Mouse (Mus musculus): ENCODE results near the gene Kif20b. TPM values are rescaled to one million over a fixed set of nuclear protein-coding genes. Genes with fewer than 3 reads are reported as not detected.

The Kif20b gene
- 10 to 100 TPM; 10.7 to 13.8 TPM for total RNA-seq (2021)
- long read RNA-seq, experiment 1, partial matches to known transcripts = 1 of 1 reads
- long read RNA-seq, experiment 1, other reads (novel, unspliced or antisense) = 0 of 1 reads
- long read RNA-seq, experiment 2, full-length matches to known transcripts = 1 of 4 reads
- long read RNA-seq, experiment 2, partial matches to known transcripts = 1 of 4 reads
- long read RNA-seq, experiment 2, other reads (novel, unspliced or antisense) = 2 of 4 reads

DNA sequence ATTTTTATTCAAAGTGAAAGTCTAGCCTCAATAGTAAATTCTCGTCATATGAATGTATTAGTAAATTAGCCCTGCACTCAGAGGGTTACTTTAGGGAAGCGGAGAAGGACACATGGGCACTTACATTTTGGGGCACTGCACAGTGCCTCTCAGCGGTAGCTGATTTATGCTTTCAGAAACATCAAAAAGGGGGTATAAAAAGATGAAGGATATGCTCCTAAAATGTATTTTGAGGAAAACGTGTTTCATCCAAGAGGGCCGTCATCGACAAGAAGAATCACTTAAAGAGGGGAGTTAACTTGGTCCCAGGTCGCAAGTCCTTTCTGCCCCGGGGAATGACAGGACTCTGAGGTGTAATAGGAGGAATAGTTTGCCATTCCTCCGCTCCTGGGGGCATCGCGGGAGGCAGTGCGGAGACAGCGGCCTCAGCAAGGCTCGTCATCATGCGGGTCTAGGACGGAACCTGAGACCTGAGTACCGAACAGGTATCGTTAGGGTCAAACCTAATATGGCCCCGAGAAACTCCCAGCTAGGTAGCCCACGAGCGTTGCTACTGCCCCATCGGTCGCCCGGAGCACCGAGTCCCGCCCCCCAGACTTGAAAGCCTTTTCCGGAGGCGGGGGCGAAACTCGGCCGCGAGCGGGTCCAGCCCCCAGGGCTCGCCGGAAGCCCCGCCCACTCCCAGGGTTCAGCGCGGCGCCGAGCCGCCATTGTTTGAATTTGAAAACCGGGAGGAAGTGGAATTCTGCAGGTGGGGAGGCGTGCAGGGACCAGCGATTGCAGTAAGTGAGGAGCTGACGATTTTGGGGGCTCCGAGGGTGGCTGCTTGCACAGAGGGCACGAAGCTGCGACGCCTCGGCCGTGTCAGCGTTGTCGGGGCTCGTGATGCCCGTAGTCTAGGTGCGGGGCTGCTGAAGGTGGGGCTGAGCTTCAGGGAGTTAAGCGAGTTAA lies at the start of gene Kif20b:
Gene Kif20b (plus strand): TSS at position 710 of the 951 bp plus-strand sequence.
- peak; percentile 96 for DNase-seq

DNA sequence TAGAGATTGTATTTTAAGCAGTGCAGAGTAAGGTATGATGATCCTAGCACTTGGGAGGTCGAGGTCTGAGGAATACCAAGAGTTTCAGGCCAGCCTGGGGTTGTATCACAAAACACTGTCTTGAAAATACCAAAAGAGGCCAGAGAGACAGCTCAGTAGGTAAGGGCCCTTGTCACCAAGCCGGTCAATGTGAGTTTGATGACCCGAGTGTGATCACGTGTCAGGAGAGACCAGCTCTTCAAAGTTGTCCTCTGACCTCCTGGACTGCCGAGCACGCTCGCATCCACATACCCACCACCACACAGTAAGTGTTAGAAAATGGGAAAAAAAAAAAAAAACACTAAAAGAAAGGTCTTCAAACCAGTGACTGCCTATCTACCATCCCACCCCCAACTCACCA lies 45.5 kb upstream of the Kif20b start:
- DNase-seq = no peak

DNA sequence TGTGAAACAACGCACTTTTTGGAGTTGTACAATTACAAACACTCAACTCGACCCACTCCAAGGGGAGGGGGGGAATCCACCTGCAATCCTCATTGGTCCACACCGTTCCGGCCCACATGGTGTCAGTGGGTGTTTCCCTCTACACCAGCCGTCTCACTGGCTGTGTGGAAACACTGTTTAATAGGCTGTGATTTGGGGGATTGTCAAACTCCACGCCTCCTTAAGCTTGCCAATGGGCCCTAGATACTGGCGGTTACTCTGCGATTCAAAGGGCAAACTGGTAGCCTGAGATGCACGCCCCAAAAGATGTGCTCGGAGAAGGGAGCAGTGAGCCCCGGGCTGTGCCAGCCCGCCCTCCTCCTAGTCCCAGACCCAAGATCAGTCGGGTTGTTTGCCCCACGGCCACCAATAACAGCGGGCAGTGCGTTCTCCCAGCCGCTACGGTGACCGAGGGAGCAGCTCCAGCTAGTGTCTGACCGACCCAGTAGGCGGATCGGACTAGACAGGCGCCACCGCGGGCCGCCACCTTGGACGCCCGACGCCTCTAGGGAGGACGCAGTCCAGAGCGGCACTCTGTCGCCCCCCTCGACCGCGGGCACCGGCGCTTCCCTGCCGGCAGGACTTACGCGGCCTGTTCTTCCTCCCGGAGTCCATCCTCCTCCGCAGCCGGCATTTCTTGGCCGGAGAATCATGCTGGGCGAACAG lies 44.1 kb upstream of the Kif20b start:
- DNase-seq = peak; percentile 91

DNA sequence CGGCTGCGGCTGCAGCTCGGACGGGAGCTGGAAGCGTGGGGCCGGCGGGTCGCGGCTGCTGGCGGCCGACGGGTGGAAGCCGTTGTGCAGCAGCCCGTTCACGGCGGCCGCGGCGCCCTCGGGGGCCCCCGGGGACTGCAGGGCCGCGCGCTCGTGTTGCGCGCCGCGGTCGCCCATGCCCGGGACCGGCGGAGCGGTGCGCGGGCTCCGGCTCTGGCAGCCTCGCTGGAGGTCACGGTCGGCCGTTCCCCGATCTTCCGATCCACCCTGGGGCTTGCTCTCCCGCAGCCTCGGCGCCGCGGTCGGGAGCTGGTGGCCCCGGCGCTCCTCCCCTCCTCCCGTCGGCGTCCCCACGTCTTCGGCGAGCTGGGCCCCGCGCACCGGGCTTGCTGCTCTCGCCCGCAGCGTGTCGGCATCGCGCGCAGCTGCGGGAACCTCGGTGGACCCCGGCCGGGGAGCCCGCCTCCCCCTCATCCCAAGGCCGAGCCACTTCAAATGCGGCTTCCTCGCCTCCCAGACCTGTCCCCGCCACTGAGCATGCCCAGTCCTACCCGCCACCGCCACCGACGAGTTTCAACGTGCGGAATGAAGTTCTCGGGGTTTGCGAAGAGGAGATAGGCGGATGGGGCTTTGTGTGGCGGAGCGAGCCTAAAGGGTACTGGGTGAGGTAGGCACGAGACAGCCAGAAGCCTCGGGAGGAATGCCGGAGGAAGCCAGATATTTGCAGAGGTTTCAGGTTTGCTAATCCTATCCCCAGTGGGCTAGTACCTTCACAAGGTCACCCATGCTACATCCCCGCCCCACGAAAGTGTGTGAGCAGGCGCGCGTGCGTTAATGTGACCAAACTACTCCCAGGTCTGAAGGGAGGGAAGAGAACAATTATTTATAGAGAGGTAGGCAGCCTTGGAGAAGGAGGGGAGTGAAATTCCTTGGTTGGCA lies 43.3 kb upstream of the Kif20b start, which contains the start of gene Pank1:
Gene Pank1 (minus strand): TSS at position 853 of the 939 bp plus-strand sequence.
- peak; percentile 86 for DNase-seq

DNA sequence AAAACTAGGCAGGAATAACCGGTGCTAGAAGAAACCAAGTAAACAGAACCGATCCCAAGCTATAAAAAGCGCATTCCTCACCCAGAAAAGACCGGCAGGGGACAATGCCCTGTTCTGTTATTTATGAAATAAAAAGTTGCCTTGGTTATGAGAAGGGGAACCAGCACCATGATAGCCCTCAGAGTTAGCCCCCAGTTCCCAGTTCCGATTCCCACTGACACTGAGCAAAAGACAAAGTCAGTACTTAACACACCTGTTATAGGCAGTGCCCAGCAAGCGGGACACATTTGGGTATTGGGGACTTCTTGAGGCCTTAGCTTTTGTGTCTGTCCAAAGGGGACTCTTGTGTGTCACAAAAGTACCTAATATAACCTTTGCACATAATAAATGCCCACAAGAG lies 42.5 kb upstream of the Kif20b start:
- DNase-seq = no peak

DNA sequence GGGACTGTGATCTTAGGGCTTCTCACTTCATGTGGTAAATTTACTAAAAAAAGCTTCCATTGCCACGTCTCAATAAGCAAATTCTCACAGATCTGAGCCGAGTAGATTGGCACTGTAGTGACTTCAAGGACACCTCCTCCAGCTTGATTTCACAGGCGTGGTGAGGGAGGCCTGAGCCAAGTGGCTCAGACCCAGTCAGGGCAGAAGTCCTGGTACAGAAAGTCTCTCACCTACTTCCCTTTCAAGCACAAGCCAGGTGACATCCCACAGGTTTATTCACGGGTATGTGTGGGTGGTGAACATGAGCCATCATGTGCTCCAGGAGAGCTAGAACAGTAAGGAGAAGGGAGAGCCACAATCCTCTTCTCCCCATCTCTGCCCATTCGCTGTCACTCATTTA lies 41.0 kb upstream of the Kif20b start:
- peak; percentile 66 for DNase-seq

DNA sequence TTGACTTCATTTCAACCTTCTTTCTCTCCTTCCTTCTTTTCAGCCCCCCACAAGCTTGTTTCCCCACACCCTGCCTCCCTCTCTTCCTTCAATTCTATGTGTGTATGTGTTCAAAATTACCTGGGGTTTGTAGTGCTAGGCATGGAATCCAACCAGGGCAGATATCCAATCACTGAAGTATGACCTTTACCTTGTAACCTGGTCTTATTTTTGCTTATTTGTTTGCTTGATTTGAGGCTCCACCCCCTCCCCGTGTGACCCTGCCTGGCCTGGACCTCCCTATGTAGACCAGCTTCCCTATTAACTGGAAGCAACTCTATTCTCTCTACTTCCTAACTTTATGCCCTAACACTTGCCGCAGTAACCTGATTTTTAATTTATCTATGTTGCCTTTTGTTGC lies 39.7 kb upstream of the Kif20b start:
- DNase-seq = no peak

DNA sequence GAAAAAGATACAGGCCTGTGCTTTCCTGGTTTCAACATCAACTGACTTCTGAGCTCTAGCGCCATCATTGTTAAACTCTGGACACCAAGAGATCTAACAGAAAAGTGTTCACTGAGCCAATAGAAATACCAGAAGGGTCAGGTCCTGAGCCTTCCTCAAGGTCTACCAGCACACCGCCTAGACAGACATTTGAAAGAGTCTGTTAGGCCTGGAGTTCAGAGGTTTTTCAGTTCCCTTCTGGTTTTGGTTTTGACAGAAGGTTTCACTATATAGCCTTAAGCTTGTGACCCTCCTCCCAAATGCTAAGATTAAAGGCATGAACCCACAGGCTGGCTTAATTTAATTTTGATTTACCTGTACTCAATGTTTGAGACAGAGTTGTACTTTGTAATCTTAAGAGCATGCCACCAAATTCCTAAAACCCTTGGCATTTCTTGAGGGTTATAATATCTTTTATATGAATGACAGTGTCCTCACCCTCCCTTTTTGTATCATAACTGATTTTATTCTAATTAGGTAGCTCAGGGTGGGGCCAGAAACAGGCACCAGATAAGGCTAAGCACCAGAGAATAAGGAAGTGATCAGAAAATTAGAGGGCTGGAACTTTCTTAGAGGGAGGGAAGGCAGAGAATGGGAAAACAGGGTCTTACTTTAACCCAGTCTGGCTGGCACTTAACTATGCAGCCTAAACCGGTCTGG lies 38.5 kb upstream of the Kif20b start:
- DNase-seq = no peak

DNA sequence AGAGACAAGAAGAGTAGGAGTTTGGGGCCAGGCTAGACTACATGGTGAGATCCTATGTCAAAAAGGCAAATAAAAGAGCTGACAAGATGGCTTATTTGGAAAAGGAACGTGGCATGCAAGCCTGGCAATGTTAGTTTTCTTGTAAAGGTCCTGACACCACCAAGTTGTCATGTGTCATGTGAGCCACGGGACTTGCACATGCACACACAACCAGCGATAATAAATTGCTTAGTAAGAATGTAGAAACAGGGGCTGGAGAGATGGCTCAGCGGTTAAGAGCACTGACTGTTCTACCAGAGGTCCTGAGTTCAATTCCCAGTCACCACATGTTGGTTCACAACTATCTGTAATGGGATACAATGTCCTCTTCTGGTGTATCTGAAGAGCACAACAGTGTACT lies 35.8 kb upstream of the Kif20b start:
- no peak for DNase-seq

DNA sequence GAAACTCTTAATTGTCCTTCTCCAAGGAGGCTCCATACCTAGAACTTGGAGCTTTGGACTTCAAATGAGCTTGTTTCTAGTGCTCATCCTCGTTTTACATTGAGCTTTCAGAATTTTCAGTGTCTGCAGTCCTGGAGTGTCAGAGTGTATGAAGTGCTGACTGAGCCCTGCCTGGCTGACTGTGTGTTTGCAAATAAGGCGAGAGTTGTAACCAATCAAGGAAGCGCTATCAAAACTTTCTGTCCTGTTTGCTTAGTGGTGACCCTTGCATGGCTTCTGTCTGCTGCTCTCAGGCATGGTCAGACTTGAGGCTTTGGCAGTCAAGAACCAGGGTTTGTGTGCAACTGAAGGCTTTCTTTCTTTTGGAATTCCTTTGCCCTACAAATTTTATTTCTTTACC lies 31.2 kb upstream of the Kif20b start:
- no peak for DNase-seq

DNA sequence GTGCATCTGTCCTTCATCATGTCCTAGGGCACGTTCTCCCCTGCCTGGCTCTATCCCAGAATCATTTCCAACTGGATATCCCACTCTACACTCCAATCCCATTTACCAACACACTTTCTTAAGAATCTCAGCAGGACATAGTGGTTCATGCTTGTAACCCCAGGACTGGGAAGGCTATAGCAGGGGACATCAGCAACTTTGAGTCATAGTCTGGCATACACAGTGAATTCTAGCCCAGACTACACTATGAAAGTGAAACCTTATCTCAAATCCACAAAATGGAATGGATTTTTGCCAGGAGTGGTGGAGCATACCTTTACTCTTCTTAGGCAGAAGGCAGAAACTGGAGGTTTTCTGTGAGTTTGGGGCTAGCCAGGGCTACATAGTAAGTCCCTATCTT lies 30.6 kb upstream of the Kif20b start:
- no peak for DNase-seq

DNA sequence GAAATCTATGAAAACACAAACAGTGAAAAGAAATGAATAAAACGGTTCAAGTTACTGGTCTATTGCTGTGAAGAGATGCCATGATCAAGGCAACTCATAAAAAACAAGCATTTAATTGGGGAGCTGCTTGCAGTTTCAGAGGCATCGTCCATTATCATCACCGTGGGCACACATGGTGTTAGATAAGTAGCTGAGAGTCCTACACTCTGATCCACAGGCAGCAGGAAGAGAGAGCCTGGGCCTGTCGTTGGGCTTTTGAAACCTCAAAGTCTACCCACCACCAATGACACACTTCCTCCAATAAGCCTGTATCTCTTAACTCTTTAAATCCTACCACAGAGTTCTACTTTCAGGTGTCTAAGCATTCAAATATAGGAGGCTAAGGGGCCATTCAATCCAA lies 27.1 kb upstream of the Kif20b start:
- DNase-seq = no peak

DNA sequence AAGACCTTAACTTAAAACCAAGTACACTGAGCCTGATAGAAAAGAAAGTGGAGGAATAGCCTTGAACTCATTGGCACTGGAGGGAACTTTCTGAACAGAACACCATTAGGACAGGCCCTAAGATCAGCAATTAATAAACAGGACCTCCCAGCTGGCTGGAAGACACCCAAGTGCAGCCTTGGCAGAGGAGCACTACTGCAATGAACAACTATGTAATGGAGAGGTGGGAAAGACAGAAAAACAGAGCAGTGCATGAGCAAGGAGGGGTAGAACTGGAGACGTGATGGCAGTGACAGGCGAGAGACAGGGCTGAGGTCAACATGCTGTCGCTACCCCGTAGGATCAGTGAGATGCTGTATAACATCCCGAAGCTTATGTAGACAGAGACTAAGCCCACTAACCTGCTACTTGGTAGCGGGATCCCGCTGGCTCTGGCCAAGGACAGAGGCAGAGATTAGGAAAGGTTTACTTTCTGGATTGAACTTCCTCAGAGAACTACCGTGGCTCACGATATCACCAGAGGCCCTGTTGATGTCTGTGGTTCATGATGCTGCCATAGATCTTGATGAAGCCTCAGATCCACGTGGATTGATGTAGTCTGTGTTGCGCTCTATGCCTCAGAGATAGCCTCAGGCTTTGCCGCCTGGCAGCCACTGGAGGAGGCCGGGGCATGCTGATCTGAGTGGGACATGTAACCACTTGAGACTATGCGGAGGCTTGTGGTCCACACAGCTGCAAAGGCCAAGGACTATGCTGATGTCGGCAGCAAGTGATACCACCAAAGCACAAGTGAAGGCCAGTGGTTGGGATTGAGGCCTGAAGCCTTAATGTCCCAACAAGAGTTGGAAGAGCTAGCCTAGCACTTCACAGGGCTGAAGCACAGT lies 24.8 kb upstream of the Kif20b start:
- no peak for DNase-seq

DNA sequence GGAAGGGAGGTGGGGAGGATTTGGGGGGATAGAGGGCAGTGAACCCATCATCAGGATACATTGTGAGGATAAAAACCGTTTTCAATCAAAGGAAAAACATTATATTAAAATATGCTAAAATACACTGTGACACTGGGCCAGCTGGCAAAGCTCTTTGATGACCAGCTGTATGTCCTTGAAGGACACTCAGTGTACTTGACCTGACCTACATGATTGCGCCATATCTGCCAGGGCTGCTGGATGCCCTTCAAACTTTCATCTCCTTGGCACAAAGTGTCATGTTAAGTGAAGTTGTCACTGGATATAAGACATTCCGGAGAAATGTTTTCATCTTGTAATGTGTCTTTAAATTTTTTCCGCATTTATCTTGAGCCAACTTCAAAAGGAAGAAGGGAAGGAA lies 23.2 kb upstream of the Kif20b start:
- peak; percentile 77 for DNase-seq

DNA sequence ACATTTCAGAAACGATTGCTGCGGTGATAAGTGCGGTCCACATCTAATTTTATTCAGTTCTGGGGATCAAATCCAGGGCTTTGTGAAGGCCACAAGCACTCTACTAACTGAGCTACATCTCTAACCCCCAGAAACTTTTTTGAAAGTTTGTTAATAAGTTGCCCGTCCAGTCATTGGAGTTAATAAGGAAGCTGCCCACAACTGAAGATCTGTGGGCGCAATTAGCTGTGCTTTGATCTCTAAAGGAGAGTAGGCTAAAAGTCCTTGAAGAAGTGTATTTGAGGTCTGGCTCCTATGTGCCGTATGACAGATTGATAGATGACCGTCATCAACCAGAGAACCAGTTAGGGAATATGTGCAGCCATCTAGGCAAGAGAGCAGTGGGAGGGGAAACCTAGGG lies 20.9 kb upstream of the Kif20b start:
- no peak for DNase-seq

DNA sequence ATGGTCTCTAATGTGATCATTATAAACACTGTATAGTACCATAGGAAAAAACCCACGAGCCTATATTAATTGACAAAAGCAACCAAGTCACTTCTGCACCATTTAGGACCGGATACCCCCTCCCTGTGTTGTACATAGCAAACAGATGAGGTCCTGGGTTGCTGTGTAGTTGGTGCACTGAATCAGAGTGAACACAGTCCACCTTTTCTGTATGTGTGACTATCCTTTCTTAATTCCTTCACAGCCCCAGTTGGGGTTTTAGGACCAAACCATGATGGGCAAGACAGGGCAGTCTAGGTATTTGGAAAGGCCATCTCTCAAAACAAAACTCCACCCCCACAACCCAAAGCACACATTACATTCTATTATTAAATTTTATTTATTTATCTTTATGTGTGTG lies 20.4 kb upstream of the Kif20b start:
- no peak for DNase-seq

DNA sequence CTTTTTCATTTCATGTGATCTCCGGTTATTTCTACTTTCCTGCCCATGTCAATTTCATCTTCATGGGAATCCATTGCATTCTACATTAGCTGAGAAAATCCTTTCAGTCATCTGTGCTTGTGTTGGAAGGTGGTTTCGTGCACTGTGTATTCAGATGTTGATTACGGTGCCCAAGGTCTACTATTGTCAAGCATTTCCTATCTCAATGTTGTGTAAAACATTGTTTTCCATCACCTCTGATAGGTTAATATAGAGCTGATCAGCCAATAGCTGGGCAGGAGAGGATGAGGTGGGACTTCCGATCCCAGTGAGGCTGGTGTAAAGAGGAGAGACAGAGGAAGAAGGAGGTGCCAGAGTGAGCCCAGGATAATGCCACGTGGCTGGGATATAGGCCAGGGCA lies 18.1 kb upstream of the Kif20b start:
- DNase-seq = no peak

DNA sequence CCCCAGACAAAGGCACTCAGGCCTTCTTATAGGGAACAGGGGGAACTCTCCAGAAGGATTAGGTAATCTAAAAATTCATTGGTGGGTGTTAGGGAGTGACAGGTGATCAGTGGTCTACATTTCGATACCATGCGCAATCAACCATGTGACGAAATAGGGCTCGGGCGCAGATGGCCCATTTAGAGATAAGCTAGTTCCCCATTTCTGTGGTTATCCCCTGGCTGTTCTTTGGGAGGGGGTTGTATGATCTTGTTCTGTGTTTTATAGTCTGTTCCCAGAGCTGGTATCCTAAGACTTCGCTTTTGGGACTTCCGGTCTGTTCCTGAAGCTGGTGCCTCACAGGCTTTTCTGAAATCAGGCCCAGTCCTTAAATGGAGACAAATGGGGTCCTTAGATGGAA lies 16.7 kb upstream of the Kif20b start:
- no peak for DNase-seq

DNA sequence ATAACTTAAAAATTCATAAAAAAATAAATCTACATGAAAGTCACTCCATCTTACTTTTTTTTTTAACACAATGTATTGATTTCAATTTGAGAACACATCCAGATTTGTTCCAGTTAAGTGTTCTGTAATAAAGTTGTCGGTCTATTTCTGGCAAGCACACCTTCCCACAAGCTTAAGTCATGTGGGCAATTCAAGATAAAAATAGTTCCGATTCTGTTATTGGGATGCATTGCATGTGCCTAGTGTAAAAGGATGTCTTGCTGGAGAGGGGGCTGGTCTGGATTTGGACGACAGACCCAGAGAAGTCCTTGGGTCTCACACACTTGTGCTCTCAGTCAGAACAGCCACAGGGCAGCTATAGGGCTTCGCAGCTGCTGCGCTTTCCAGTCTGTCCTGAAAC lies 15.4 kb upstream of the Kif20b start:
- no peak for DNase-seq

DNA sequence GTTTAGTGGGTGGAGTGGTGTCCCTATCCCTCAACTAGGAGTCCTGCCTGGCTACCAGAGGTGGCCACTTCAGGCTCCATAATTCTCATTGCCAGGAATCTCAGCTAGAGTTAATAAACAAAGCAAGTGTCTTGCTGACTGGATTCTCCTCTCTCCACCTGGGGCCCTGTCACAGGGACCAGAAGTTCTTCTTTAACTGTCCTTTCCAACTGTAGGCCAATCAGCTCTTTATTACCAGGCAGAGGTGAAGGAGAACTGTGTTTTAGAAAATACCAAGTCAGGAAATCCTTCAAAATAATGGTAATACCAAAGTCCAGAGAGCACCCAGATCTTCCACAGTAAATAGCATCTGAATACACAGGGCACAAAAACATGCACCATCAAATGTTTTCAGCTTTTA lies 9.8 kb upstream of the Kif20b start:
- no peak for DNase-seq
